Mouse (Mus musculus): ENCODE measurements around the gene Pygb.
A peak's percentile ranks its signal among the peaks of the same experiment; 100 is the strongest.

Pygb gene

DNA sequence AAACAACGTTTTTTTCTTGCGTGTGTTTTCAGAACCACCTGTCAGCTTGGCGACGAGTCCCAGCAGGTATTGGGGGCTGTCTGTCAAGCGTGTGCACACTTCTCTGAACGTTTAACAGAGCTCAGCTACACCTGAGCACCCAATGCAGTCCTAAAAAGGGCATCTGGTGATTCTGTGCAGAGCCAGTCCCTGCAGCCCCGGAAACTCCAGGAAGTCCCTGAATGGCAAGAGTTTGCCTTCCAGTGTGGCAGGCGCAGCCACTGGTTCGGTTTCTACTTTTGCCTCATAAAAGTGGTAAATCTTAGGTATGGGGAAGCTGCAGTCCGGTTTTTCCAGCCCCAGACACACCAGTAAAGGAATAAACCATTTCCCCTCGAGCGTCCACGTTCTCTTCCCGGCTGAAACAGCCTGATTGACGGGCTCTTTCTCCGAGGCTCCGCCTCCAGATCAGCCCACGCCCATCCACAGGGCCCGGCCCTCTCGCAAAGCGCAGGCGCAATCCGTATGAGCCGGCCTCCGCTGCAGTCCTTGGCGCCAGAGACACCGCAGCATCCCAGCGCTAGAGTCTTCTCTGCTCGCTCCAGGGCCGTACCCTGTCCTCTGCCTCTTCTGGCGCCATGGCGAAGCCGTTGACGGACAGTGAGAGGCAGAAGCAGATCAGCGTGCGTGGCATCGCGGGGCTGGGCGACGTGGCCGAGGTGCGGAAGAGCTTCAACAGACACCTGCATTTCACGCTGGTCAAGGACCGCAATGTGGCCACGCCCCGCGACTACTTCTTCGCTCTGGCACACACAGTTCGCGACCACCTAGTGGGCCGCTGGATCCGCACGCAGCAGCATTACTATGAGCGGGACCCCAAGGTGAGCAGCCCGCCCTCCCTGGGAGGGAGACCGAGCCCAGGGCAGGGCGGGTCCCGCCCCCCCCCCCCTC lies at the start of gene Pygb:
Gene Pygb (plus strand): TSS at position 485 of the 930 bp plus-strand sequence.
- peak; percentile 80 for DNase-seq

DNA sequence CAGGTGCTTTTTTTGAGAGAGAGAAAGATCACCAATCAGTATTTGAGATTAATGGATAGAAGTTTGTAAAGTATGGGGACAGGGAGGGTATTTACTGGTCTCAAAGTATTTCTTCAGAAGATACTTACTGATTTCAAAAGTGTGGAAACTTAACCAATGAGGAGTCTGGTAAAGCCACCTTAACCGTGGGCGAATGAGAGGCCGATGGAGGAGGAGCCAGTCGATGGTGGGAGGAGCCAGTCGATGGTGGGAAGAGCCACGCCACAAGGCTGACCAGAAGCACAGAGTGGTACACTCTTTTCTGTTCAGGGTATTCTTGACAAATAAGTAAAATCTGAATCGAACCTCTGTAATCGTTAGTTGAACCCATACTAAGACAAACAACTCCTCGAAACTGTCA lies 48.7 kb upstream of the Pygb start:
- DNase-seq: no peak

- DNase-seq: no peak
Measured at GRCm38 (mm10) chr2:150740145-150740841, 46.2 kb upstream of the Pygb start.

DNA sequence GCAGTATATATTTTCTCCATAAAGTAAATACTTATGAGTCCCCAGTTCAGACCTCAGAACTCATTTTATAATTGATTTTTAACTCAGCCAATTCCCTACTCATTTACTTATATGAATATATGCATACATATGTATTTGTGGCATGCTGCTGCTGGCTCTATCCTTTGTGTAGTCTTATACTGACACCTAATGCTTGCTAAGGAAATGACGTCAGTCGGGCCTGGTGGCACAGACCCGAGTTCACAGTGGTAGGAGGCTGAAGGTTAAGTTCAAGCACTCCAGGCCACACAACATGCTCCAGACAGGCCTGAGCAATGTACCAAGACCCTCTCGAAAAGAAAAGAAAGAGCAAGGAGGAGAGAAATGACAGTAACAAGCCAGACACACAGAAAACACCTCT lies 45.1 kb upstream of the Pygb start:
- DNase-seq: no peak

DNA sequence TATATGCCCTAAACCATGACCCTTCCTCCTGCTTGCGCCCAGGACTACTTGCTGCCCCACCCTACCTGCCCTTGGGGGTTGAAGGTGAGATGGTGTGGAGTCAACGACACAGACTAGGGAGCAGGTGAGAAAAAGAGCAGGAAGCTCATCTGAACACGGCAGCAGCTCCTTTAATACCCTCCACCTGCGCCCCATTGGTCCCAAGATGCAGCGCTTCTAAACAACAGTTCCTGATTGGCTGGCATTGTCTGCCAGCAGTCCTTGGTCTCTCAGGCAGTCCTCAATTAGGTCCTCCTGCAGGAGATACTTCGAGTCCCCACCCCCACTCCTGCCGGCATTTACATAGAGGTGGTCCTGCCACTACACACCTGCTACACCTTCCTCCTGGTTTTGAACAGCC lies 41.5 kb upstream of the Pygb start:
- no peak for DNase-seq

- DNase-seq: peak; percentile 96
Measured at GRCm38 (mm10) chr2:150748854-150749253, 37.7 kb upstream of the Pygb start, which contains the start of gene Entpd6. Entpd6 (plus strand) TSS chr2:150749042.

GRCm38 (mm10) chr2:150749283-150749682 lies 37.3 kb upstream of the Pygb start:
- DNase-seq: no peak

DNA sequence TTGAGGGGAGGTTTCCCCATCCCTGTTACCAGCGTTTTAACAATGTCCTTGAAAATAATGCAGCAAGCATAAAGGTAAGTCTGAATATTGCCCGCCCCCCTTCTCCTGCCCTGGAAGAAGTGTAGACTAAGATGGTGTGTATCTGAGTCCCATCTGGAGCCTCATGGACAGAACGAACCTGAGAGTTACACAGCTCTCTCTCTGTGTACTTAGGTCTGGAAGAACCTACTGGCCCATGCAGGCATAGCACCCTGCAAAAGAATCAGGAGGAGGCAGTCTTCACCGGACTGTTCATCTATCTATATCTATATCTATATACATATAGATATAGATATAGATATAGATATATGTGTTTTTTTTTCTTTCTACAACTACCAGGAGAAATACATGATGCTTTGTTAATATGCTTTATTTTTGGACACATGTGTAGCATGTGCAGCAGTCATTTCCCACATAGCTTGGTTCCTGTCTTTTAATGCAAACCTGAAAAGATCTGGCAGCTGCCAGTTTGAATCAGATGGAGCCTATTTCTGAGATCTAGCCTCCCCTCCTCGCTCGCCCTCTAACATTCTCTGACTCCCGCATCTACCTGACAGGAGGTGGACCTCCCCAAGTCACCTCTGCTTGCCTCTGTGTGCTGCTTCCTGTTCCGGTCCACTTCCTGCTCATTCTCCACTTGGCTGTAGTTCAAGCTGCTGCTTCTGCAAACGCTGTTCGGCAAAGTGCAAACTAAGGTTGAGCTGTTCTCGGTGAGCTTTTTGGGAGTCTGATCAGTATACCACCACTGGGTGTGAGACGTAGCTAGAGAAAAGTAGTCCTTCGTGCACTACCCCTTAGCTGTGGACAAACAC lies 36.2 kb upstream of the Pygb start:
- peak; percentile 51 for DNase-seq

- DNase-seq: no peak
Measured at GRCm38 (mm10) chr2:150755016-150755415, 31.5 kb upstream of the Pygb start.

DNA sequence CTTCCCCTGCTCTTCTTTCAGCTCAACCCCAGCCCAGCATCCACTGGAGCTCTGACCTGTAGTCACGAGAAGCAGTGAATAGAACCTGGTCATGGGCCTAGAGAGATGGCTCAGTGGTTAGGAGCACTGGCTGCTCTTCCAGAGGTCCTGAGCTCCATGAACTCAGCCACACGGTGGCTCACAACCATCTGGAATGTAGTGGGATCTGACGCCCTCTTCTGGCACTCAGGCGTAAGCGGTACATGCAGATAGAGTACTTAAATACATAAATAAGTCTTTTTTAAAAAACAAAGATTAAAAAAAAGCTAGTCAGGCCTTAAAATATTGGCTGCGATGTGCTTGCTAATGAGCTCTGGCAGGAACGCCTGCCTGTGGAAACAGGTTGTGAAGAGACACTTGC lies 25.1 kb upstream of the Pygb start:
- DNase-seq: no peak

- DNase-seq: no peak
Measured at GRCm38 (mm10) chr2:150765619-150766018, 20.9 kb upstream of the Pygb start.

DNA sequence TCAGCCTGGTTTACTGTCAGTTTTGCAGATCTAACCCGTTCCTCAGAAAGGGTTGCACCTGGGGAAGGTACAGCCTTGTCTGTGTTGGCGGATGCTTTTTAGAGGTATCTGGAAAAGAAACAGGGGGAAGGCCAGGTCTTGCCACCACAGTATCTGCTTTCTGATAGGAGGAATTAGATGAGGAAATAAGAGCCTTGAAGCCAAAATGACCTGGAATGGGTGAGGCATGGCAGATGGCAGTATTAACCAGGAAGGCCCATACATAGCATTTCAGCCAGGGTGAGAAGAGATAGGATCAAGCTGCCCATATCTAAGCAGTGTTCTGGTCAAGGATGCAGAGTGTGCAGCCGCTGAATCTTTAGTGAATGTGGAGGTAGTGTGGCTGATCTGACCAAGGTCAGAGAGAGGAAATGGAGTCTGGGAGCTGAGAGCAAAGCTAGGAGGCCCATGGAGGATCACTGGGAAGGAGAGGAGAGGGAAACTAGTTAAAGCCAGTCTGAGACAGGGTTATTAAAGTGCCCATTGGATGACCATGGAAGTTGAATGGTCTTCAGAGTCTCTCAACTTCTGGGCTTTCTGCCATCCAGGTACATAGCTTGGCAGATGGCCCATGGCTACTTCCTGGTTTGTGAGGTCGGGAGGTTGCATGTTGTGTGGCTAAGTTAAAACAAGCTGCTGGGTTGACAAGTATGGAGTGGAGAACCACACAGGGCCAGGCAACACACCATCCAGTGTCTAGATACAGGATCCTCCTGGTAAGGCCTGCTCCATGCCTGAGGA lies 20.3 kb upstream of the Pygb start:
- DNase-seq: peak; percentile 82

DNA sequence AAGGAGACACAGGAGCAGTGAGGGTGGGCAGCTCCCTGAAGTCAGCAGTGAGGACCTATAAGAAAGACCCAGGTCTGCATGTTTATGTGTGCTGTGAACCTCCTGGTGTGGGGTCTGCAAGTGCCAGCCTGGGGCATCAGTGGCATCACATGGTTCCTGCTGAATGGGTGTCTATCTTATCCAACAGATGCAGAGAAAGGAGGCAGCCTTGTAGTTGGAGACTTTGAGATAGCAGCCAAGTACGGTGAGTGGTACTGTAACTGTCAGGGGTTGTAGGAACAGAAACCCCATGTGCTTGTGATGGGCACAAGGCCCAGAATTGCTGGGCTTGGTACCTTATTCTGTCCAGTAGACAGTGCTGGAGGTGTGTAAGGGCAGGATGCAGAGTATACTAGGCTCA lies 17.9 kb upstream of the Pygb start:
- DNase-seq: no peak

DNA sequence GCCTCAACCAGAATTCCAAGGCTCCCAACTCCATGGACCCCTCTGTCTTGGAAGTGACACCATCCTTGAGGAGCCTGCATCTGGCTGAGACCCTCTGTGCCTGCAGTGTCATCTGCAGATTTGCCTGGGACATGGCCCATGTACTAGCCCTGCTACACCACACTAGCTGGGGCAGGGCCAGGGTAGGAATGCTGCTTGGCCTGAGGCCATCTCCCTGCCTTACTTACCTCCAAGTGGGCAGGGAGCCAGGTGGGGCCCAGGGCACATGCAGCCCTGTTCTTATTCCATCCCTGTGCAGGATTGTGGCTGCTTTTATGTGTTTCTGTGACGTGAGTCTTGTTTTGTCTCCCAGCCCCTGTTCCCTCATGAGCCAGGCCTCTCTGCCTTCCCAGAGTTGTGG lies 15.8 kb upstream of the Pygb start:
- DNase-seq: peak; percentile 87

DNA sequence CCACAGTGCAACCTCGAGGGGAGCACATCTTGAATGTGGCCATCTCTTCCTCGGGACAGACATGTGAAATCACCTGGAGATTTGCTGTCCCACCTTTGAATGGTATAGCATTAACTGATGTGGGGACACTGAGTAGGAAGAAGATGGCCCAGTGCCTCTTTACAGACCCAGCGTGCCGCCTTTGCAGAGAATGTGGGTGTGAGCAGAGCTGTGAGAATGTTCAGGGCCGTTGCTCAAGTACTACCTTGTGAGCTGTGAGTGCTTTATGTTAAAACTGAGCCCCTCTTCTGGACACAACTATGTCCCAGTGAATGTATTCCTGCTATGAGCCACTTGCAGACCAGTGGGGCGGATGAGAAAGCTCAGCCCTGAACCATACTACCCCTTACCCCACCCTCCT lies 15.4 kb upstream of the Pygb start:
- no peak for DNase-seq

DNA sequence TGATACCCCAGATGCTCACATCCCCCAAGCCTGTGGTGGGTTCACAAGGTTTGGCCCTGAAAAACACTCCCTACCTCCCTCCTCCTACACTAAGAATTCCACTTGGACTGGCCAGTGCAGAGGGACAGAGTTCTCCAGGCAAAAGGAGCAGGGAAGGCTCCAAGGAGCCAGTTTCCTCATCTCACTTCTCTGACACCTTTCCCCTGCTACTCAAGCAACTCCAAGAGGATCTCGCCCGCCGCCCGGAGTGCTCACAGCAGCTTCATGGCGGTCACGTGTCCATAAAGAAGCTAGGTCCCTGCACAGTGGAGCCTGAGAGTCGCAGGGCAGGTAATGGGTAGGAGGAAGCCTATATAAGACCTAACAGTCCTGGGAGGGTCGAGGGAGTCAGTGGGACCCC lies 14.5 kb upstream of the Pygb start:
- no peak for DNase-seq

GRCm38 (mm10) chr2:150772466-150773119 lies 13.9 kb upstream of the Pygb start:
- DNase-seq: no peak

- no peak for DNase-seq
Measured at GRCm38 (mm10) chr2:150782801-150783200, 3.7 kb upstream of the Pygb start.

DNA sequence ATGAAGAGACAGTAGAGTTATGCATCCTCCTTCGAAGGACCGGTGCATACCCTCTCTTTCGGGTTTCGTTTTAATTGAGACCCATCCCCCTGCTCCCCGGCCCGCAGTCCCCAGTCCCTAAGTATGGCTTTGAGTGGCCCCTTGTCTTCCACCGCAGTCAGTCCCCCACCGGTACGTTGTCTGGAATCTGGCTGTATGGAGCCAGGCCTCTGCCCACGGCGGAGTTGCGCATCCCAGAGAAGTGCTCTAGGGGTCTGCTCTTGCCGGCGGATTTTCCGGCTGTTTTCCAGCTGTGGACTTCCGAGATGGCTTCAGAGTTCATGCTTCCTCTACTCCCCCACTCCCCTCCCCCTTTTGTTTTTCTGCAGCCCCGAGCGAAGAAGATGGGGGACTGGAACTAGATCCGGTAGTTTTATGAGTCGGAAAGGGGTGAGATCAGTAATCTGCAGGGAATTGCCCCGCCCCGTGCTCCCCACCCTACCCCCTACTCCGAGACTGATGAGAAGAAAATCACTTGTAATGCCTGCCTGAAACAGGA lies 768 bp downstream of the Pygb start:
- DNase-seq: no peak

DNA sequence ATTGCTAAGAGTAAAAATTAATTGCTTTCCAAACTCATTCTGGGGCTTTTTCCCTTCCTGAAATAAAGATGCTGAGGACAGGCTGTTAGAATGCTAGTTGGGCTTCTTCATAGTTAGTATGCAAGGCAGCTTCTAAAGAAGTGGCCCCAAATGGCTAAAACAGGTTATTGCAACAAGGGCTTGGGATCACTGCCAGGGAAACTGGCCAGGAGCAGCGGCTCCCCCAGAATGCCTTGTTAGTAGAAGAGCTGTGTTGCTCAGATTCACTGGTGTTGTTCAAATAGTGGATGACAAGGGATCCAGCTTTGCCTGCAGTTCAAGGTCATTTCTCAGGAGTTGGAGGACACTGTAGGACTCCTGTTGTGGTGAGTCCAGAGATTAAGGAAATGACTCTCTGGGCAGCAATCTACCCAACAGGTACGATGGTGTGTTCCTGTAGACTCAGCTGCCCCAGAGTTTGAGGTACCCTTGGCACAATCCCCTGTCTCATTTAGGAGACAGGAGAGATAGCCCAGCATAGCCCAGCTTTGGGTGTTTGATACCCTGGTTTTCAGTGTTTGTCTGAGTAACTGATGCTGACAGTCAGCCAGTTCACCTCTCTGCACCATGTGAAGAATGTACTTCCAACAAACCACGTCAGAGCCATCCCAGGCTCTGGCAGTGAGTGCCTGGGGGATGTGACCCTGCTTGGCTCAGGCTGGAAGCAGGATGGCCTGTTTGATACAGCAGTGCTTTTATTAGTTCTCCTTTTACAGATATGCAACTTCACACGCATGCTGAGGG lies 2.4 kb downstream of the Pygb start:
- peak; percentile 79 for DNase-seq

DNA sequence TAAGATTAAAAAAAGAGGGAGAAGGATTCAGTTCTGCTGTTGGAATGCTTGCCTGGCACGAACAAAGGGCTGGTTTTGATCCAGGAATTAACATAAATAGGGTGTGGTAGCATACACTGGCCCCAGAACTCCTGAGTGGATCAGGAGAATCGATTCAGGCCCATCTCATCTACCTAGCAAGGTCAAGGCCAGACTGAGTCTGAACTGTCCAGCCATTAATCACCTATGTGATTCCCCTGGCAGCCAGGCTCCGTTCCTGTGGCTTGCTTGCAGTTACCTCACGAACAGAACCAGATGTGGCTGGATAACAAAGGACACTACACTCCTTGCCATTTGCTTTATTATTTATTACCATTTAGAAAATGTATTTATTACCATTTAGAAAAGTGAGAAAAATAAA lies 6.8 kb downstream of the Pygb start:
- no peak for DNase-seq
